Mouse (Mus musculus) hindbrain, postnatal 0 days (tissue): ENCODE results near the gene Kansl3. TPM values are rescaled to one million over a fixed set of nuclear protein-coding genes. Genes with fewer than 3 reads are reported as not detected.

ENCODE experiments used
- ATAC-seq: fragments of 200-750 bp; cut with Nextera tagmentation; 2 replicates; pipeline ENCODE4 v1.8.0; 2017; ENCODE audit warnings: mild to moderate bottlenecking, moderate TSS enrichment, moderate library complexity
- DNase-seq: peaks from one replicate; pipeline ENCODE4 v3.0.0-alpha.2; 2015; ENCODE audit warnings: low spot score
- H3K27ac ChIP-seq: fragments of 300-500 bp; sonication (generic); 2 replicates; pipeline ENCODE4 v1.5.1; 2014; ENCODE audit warnings: mild to moderate bottlenecking
- H3K27me3 ChIP-seq: fragments of 300-500 bp; sonication (generic); 2 replicates; pipeline ENCODE4 v1.6.1; 2014; ENCODE audit warnings: low read length, mixed read lengths; ENCODE audit not compliant: insufficient read depth
- H3K36me3 ChIP-seq: fragments of 300-500 bp; sonication (generic); 2 replicates; pipeline ENCODE4 v1.6.1; 2014; ENCODE audit warnings: low read length, mixed read lengths; ENCODE audit not compliant: insufficient read depth
- H3K4me1 ChIP-seq: fragments of 300-500 bp; sonication (generic); 2 replicates; pipeline ENCODE4 v1.6.1; 2014; ENCODE audit warnings: antibody characterized with exemption, low read length, mixed read lengths; ENCODE audit not compliant: insufficient read depth
- H3K4me2 ChIP-seq: fragments of 300-500 bp; sonication (generic); 2 replicates; pipeline ENCODE4 v1.6.1; 2014; ENCODE audit warnings: low read depth, mild to moderate bottlenecking, low read length, moderate library complexity, mixed read lengths
- H3K4me3 ChIP-seq: fragments of 300-500 bp; sonication (generic); 2 replicates; pipeline ENCODE4 v1.5.1; 2014; ENCODE audit warnings: low read length
- H3K9ac ChIP-seq: fragments of 300-500 bp; sonication (generic); replicated peaks from 2 replicates; pipeline ENCODE4 v1.6.1; 2014; ENCODE audit warnings: mild to moderate bottlenecking, low read length, moderate library complexity, mixed read lengths
- H3K9me3 ChIP-seq: fragments of 300-500 bp; sonication (generic); 2 replicates; pipeline ENCODE4 v1.6.1; 2016; ENCODE audit warnings: low read length, mixed read lengths
- CTCF ChIP-seq: IDR thresholded peaks from 2 replicates; pipeline ENCODE4 v1.5.1; 2016; ENCODE audit warnings: antibody characterized with exemption, control low read depth, low read depth
- WGBS: fragments of 180-500 bp; shearing (Covaris S2); extraction: QIAGEN DNeasy Blood & Tissue Kit; methylation state at CpG from one replicate; pipeline ENCODE4 v1.1.7; 2014; 5-methylcytosine and 5-hydroxymethylcytosine counted together
- polyA plus RNA-seq: library from polyadenylated mRNA; unstranded; fragments of >200 nt; fragmentation: Nextera tagmentation; extraction: Ambion mirVana; gene quantifications from 2 replicates; pipeline ENCODE4 v1.2.1, GENCODE M21; 2015
- total RNA-seq: library from RNA; depleted of rRNA; stranded (reverse); fragments of >200 nt; gene quantifications from 2 replicates; pipeline ENCODE4 v1.2.3, GENCODE M21; 2014

The Kansl3 gene
- total and polyA plus RNA-seq, 2 experiments from 2014 or later = 31.5 to 60.4 TPM

DNA sequence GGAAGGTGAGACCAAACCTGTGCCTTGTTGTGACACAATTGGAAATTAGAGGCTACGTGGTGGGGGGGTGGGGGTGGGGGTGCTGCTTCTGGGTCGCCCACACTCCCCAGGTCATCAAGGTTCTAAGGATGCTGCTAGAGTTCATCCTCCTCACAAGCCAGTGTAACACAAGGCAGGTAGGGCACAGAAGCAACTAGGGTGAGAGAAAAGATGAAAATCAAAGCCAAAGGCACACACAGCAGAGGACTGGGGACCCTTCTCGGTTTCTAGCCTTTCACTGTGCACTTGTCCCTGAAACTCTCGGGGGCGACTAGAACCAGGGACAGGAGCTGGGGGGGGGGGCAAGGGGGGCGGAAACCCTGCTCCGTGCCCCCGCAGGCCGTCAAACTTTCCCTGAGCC is 66.0 kb downstream of the Kansl3 start:
- peak overlapping the region; percentile 40 for H3K9ac ChIP-seq
- TF ChIP-seq CTCF = no peak
- H3K4me3 ChIP-seq = peak overlapping the region; percentile 30
- H3K36me3 ChIP-seq = no peaks in the 10 kb centered on the region
- H3K27me3 ChIP-seq = no peaks in the 10 kb centered on the region
- peak overlapping the region; percentile 74 for H3K4me2 ChIP-seq
- WGBS = 14% methylated on average over 9 of the region's 9 CpGs
- no peaks in the 10 kb centered on the region for H3K9me3 ChIP-seq
- ATAC-seq (no peak), DNase-seq (no peak)
- H3K27ac ChIP-seq = no peak overlapping the region
- 0 out of 2 replicates have a peak, but pooled peaks cover under 1% of the 10 kb centered on the region for H3K4me1 ChIP-seq

DNA sequence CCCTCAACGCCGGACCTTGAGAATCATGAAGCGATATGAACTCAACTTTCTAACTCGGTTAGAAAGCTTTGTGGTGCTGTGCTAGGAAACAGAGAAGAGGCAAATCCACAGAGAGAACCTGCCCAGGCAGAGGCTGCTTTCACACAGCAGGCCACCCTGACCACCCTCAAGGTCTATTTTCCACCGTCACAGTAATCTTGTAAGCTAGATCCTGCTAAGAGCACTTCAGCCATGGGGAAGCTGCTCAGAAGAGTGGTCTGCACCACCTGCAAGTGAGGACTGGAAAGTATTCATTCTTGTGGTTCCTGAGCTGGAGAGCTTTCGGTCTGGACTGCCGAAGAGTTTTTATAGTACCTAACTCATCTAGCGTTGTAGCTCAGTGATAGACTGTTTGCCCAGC is 66.7 kb downstream of the Kansl3 start:
- ATAC-seq = no peak
- no peaks in the 10 kb centered on the region for H3K36me3 ChIP-seq
- H3K4me1 ChIP-seq = no peaks in the 10 kb centered on the region
- H3K4me2 ChIP-seq = no peak overlapping the region
- DNase-seq = no peak
- WGBS = 79% methylated on average over 8 of the region's 8 CpGs
- no peak overlapping the region for H3K4me3 ChIP-seq
- no peak for TF ChIP-seq CTCF
- no peak overlapping the region for H3K9ac ChIP-seq
- H3K9me3 ChIP-seq = no peaks in the 10 kb centered on the region
- H3K27ac ChIP-seq = no peak overlapping the region
- no peaks in the 10 kb centered on the region for H3K27me3 ChIP-seq

DNA sequence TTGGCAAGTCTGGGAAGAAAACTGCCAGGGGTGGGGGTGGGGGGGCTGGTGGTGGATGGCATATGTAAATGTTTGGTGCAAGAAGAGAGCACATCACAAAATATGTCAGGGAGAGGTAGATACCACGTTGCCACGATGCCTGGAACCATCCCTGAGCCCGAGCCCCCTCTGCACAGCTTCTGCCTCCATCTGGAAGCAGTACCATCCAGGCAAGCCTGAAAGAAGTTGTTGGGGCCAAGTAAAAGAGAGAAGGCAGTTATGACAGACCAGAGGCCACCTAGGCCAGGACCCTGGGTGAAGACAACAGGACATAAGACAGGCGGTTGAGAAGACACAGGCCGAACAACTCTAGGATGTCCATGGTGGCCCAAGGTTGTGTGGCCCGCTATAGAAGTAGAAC is 68.5 kb downstream of the Kansl3 start:
- TF ChIP-seq CTCF = no peak
- ATAC-seq = no peak
- no peaks in the 10 kb centered on the region for H3K9me3 ChIP-seq
- H3K36me3 ChIP-seq = no peaks in the 10 kb centered on the region
- H3K27ac ChIP-seq = no peak overlapping the region
- H3K4me2 ChIP-seq = no peak overlapping the region
- DNase-seq = no peak
- H3K4me3 ChIP-seq = no peak overlapping the region
- no peaks in the 10 kb centered on the region for H3K27me3 ChIP-seq
- 87% methylated on average over 6 of the region's 6 CpGs for WGBS
- no peaks in the 10 kb centered on the region for H3K4me1 ChIP-seq
- no peak overlapping the region for H3K9ac ChIP-seq

DNA sequence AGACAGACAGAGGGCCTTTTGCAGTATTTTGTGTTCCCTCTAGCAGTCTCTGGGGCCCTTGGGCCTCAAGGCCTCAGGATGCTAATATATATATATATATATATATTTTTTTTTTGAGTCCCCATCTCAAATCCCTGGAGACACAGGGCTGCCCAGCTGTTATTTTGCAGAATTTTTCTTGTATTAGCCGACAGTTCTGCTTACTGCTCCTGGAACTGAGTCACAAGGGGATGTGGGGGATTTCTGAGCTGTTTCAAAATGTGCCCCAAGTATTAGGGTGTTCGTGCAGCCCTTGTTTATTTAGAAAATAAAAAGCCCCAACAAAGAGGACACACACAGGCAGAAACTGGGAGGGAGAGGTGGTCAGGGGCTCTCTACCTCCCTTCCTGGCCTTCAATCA is 69.3 kb downstream of the Kansl3 start:
- Histone ChIP-seq H3K9ac (no peak overlapping the region), H3K36me3 (no peaks in the 10 kb centered on the region), H3K27ac (no peak overlapping the region), H3K27me3 (no peaks in the 10 kb centered on the region), H3K4me2 (no peak overlapping the region), H3K4me1 (no peaks in the 10 kb centered on the region), H3K9me3 (no peaks in the 10 kb centered on the region), H3K4me3 (no peak overlapping the region)
- TF ChIP-seq CTCF = no peak
- DNase-seq (no peak), ATAC-seq (no peak)
- 54% methylated on average over 2 of the region's 2 CpGs for WGBS

DNA sequence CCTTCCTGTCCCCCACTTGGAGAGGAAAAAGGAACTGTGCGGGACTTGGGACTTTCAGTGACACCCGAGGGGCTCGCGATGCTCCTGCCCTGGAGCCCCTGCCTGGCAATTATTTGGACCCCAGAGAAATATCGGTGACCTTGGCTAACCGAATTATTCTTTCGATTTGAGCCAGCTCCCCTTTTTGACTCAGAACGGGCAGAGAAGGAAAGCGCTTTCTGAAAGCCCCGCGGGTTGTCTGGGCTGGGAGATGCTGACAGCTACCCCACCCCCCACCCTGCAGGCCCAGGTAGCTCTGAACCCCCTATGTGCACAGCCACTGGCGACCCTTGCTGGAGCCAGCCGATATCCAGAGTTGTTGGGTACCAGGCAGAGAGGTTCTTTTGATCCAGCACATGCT is 69.9 kb downstream of the Kansl3 start:
- Histone ChIP-seq H3K27me3 (no peaks in the 10 kb centered on the region), H3K4me2 (no peak overlapping the region), H3K9ac (no peak overlapping the region), H3K27ac (no peak overlapping the region), H3K4me1 (no peaks in the 10 kb centered on the region), H3K36me3 (no peaks in the 10 kb centered on the region), H3K4me3 (no peak overlapping the region), H3K9me3 (no peaks in the 10 kb centered on the region)
- no peak for TF ChIP-seq CTCF
- DNase-seq (no peak), ATAC-seq (no peak)
- 31% methylated on average over 13 of the region's 13 CpGs for WGBS

DNA sequence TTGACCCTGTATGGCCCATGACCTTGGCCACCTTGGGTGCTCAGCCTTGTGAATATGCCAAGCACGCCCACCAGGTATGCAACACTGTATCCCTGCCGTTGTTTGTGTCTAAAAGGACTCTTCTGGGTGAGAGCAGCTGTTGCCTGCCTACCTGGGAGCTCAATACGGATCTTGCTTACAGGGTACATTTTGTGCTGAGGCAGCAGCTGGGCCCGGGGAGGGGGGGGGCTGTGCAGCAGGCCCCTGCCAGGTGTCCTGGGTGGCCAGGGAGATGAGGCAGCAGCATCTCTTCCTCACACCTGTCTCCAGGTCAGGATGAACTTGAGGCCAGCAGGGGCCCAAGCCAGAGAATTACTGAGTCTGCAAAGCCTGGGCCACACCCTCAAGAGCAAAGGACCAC is 70.9 kb downstream of the Kansl3 start:
- ATAC-seq = no peak
- Histone ChIP-seq H3K9ac (no peak overlapping the region), H3K4me3 (no peak overlapping the region), H3K36me3 (no peaks in the 10 kb centered on the region), H3K27ac (no peak overlapping the region), H3K4me2 (no peak overlapping the region), H3K9me3 (no peaks in the 10 kb centered on the region), H3K27me3 (no peaks in the 10 kb centered on the region), H3K4me1 (no peaks in the 10 kb centered on the region)
- 74% methylated on average over 4 of the region's 4 CpGs for WGBS
- TF ChIP-seq CTCF = no peak
- no peak for DNase-seq

DNA sequence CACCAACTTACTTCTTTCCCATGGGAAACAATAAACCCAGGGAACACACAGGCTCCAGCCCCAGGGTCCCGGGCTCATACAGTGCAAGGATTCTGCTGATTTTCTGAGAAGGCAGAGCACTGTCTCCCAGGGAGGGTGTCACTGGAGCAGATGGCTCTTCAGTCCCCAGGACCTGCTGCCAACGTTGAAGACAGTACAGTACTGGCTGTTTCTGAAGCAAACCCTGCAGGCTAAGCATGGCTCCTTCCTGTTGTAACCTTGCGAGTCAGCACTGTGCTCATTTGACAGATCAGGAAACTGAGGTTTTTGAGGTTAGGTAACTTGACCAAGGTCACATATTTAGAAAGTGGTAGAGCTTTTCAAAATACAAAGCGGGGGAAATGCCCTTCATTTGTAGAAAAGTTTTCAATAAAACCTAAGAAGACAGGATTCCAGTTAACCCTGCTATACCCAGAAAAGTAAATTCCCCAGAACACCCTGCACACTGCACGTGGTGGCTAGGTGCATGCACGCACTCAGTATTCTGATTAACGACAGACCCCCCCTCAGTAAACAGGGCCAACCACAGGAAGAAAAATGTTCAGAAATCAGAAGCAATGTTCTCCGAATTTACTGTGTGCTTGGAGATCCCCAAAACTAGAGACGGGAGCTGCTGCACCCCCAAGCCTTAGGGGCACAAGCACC is 72.4 kb downstream of the Kansl3 start:
- no peak for TF ChIP-seq CTCF
- no peak for DNase-seq
- Histone ChIP-seq H3K27me3 (no peaks in the 10 kb centered on the region), H3K9me3 (no peaks in the 10 kb centered on the region), H3K9ac (no peak overlapping the region), H3K4me1 (no peaks in the 10 kb centered on the region), H3K4me2 (no peak overlapping the region), H3K27ac (no peak overlapping the region), H3K4me3 (no peak overlapping the region), H3K36me3 (no peaks in the 10 kb centered on the region)
- ATAC-seq = no peak
- WGBS = 71% methylated on average over 9 of the region's 9 CpGs
